Mouse (Mus musculus) heart, adult 2 months (tissue): ENCODE measurements at regions not wholly inside any gene's neighbourhood (a gene's known extent, or its start where the extent isn't known, plus 50 kb on each side); places are given as distances from the start of the nearest gene placed in this dataset.

Experiments used
- DNase-seq, 2 experiments: peaks; one replicate each; pipeline ENCODE4 v3.0.0; 2021
- H3K27ac ChIP-seq: fragments of 200-600 bp; 2 replicates; pipeline ENCODE4 v1.8.1; 2022
- H3K27me3 ChIP-seq: fragments of 200-500 bp; 2 replicates; pipeline ENCODE4 v1.6.1; 2012; ENCODE audit warnings: mild to moderate bottlenecking, low read length, inconsistent platforms, mixed read lengths; ENCODE audit not compliant: control insufficient read depth, insufficient read depth
- H3K36me3 ChIP-seq: fragments of 200-500 bp; 2 replicates; pipeline ENCODE4 v1.6.1; 2012; ENCODE audit warnings: low read length, inconsistent platforms; ENCODE audit not compliant: control insufficient read depth, insufficient read depth
- H3K4me1 ChIP-seq: fragments of 200-500 bp; 2 replicates; pipeline ENCODE4 v1.6.1; 2011; ENCODE audit warnings: low read length; ENCODE audit not compliant: control insufficient read depth, insufficient read depth
- H3K4me3 ChIP-seq: fragments of 200-600 bp; 2 replicates; pipeline ENCODE4 v1.8.1; 2022
- H3K79me2 ChIP-seq: fragments of 200-500 bp; replicated peaks from 2 replicates; pipeline ENCODE4 v1.6.1; 2012; ENCODE audit warnings: mild to moderate bottlenecking, inconsistent platforms, low read length, moderate library complexity, mixed read lengths; ENCODE audit not compliant: control insufficient read depth, insufficient read depth
- H3K9ac ChIP-seq: fragments of 200-500 bp; 2 replicates; pipeline ENCODE4 v1.6.1; 2012; ENCODE audit warnings: low read depth, mild to moderate bottlenecking, control low read depth, inconsistent platforms, low read length, mixed read lengths
- CTCF ChIP-seq: fragments of 200-600 bp; IDR thresholded peaks from 2 replicates; pipeline ENCODE4 v1.8.1; 2022; ENCODE audit warnings: antibody characterized with exemption, mild to moderate bottlenecking, moderate library complexity
- EP300 ChIP-seq: fragments of 200-500 bp; IDR thresholded peaks from 2 replicates; pipeline ENCODE4 v1.6.1; 2011; ENCODE audit warnings: low read depth, low read length, control low read depth; ENCODE audit not compliant: insufficient read depth
- POLR2A ChIP-seq: fragments of 200-500 bp; IDR thresholded peaks from 2 replicates; pipeline ENCODE4 v1.6.1; 2011; ENCODE audit warnings: mild to moderate bottlenecking, low read depth, low read length, control low read depth; ENCODE audit not compliant: insufficient read depth
- WGBS: fragments of 180-500 bp; shearing (Covaris S2); methylation state at CpG from one replicate; pipeline ENCODE4 v1.1.7; 2018; 5-methylcytosine and 5-hydroxymethylcytosine counted together
- intact Hi-C: fragments of 180-260 bp; cut with DNase I; formaldehyde crosslinking; loops from one replicate; pipeline ENCODE4 v1.15.1; 2025

- Histone ChIP-seq H3K27me3 (no peaks in the 10 kb centered on the region), H3K4me1 (no peaks in the 10 kb centered on the region), H3K27ac (no peak overlapping the region), H3K36me3 (no peaks in the 10 kb centered on the region), H3K9ac (no peak overlapping the region), H3K79me2 (no peaks in the 10 kb centered on the region), H3K4me3 (no peak overlapping the region)
- WGBS = 58% methylated on average over 8 of the region's 8 CpGs
- intact Hi-C loops = no loop called here
- DNase-seq = peak; percentile 11 to 14
- TF ChIP-seq CTCF (no peak), EP300 (no peak), POLR2A (no peak)
These were observed 1472.1 kb downstream of the Slc22a22 start for GRCm38 (mm10) chr15:56005361-56005760.

GRCm38 (mm10) chr15:56003921-56004320 is 1473.5 kb downstream of the Slc22a22 start:
- Histone ChIP-seq H3K4me3 (no peak overlapping the region), H3K27ac (no peak overlapping the region), H3K27me3 (no peaks in the 10 kb centered on the region), H3K4me1 (no peaks in the 10 kb centered on the region), H3K79me2 (no peaks in the 10 kb centered on the region), H3K36me3 (no peaks in the 10 kb centered on the region), H3K9ac (no peak overlapping the region)
- intact Hi-C loops = no loop called here
- no peak for DNase-seq
- 71% methylated on average over 3 of the region's 3 CpGs for WGBS
- TF ChIP-seq CTCF (no peak), POLR2A (no peak), EP300 (no peak)

- Histone ChIP-seq H3K27ac (no peak overlapping the region), H3K4me1 (no peaks in the 10 kb centered on the region), H3K9ac (no peak overlapping the region), H3K36me3 (no peaks in the 10 kb centered on the region), H3K79me2 (no peaks in the 10 kb centered on the region), H3K27me3 (no peaks in the 10 kb centered on the region), H3K4me3 (no peak overlapping the region)
- no peak for TF ChIP-seq POLR2A
- no peak for TF ChIP-seq CTCF
- no peak for TF ChIP-seq EP300
- WGBS = 90% methylated on average over 4 of the region's 4 CpGs
- no peak for DNase-seq
- intact Hi-C loops = no loop called here
These were observed 1477.8 kb downstream of the Slc22a22 start for GRCm38 (mm10) chr15:55999605-56000004.

- H3K4me1 ChIP-seq = no peaks in the 10 kb centered on the region
- H3K27ac ChIP-seq = no peak overlapping the region
- H3K4me3 ChIP-seq = no peak overlapping the region
- H3K36me3 ChIP-seq = no peaks in the 10 kb centered on the region
- WGBS = 73% methylated on average over 4 of the region's 4 CpGs
- no peaks in the 10 kb centered on the region for H3K79me2 ChIP-seq
- H3K9ac ChIP-seq = no peak overlapping the region
- no peaks in the 10 kb centered on the region for H3K27me3 ChIP-seq
- TF ChIP-seq POLR2A = no peak
- TF ChIP-seq EP300 = no peak
- no peak for TF ChIP-seq CTCF
- DNase-seq = no peak
- intact Hi-C loops = no loop called here
These were observed 1479.4 kb downstream of the Slc22a22 start for GRCm38 (mm10) chr15:55997977-55998376.

- H3K36me3 ChIP-seq = no peaks in the 10 kb centered on the region
- DNase-seq = no peak
- no peaks in the 10 kb centered on the region for H3K79me2 ChIP-seq
- H3K4me3 ChIP-seq = no peak overlapping the region
- 84% methylated on average over 3 of the region's 3 CpGs for WGBS
- no peaks in the 10 kb centered on the region for H3K4me1 ChIP-seq
- no peak overlapping the region for H3K9ac ChIP-seq
- no peaks in the 10 kb centered on the region for H3K27me3 ChIP-seq
- H3K27ac ChIP-seq = no peak overlapping the region
- TF ChIP-seq POLR2A (no peak), EP300 (no peak), CTCF (no peak)
- intact Hi-C loops = no loop called here
These were observed 1482.7 kb downstream of the Slc22a22 start for GRCm38 (mm10) chr15:55994680-55995079.

GRCm38 (mm10) chr15:55975843-55976242 is 1501.6 kb downstream of the Slc22a22 start:
- H3K4me1 ChIP-seq = no peaks in the 10 kb centered on the region
- intact Hi-C loops = no loop called here
- WGBS = 81% methylated on average over 14 of the region's 14 CpGs
- DNase-seq = no peak
- H3K36me3 ChIP-seq = no peaks in the 10 kb centered on the region
- no peaks in the 10 kb centered on the region for H3K27me3 ChIP-seq
- H3K4me3 ChIP-seq = no peak overlapping the region
- no peak for TF ChIP-seq CTCF
- no peak for TF ChIP-seq POLR2A
- no peak for TF ChIP-seq EP300
- H3K27ac ChIP-seq = no peak overlapping the region
- no peaks in the 10 kb centered on the region for H3K79me2 ChIP-seq
- no peak overlapping the region for H3K9ac ChIP-seq
